Mouse (Mus musculus): ENCODE measurements around the gene 1600002K03Rik.
"Not testable (repeated sequence)": the region's sequence is repeated elsewhere in the genome, so short reads cannot be mapped to it uniquely, and the experiment has no call there.

Gene 1600002K03Rik

GRCm38 (mm10) chr10:80156002-80156751, 16.6 kb upstream of the 1600002K03Rik start:
- DNase-seq, result no peak

GRCm38 (mm10) chr10:80156752-80157053, 16.0 kb upstream of the 1600002K03Rik start:
- peak; percentile 58 for DNase-seq

- no peak for DNase-seq
These were observed 15.4 kb upstream of the 1600002K03Rik start for GRCm38 (mm10) chr10:80157141-80157929.

DNA sequence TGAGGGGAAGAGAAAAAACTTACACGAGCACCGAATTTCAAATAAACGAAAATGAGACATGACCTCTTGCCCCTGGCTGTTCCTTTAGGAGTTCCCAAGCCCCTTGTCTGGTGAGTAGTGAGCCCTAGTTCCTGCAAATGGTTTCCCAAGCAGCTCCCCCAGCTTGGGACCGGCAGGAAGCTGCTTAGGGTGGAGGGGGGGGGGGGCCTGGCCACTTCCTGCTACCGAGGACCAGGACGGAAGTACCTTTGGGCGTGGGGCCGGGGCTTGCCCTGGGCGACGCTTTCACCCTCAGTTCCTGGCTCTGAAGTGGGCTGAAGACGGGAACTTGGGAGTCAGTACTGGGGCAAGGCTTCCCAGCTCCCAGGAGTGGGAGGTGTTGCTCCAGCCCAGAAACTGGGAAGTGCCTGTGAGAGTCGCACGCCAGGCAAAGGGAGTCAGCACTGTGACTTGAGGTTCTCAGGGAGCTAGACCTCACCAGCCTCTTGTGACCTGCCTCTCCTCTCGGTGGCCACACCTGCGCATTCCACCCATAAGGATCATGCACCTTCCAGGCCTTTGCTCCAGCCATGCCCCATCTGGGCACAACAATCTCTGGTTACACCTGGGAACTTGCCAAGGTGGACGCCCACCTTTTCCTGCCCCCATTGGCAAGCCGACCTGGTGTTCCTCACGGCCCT, 14.3 kb upstream of the 1600002K03Rik start:
- peak; percentile 83 for DNase-seq

GRCm38 (mm10) chr10:80159021-80159560, 13.7 kb upstream of the 1600002K03Rik start:
- peak; percentile 67 for DNase-seq

GRCm38 (mm10) chr10:80159561-80160454, 12.9 kb upstream of the 1600002K03Rik start:
- peak; percentile 99 for DNase-seq

DNA sequence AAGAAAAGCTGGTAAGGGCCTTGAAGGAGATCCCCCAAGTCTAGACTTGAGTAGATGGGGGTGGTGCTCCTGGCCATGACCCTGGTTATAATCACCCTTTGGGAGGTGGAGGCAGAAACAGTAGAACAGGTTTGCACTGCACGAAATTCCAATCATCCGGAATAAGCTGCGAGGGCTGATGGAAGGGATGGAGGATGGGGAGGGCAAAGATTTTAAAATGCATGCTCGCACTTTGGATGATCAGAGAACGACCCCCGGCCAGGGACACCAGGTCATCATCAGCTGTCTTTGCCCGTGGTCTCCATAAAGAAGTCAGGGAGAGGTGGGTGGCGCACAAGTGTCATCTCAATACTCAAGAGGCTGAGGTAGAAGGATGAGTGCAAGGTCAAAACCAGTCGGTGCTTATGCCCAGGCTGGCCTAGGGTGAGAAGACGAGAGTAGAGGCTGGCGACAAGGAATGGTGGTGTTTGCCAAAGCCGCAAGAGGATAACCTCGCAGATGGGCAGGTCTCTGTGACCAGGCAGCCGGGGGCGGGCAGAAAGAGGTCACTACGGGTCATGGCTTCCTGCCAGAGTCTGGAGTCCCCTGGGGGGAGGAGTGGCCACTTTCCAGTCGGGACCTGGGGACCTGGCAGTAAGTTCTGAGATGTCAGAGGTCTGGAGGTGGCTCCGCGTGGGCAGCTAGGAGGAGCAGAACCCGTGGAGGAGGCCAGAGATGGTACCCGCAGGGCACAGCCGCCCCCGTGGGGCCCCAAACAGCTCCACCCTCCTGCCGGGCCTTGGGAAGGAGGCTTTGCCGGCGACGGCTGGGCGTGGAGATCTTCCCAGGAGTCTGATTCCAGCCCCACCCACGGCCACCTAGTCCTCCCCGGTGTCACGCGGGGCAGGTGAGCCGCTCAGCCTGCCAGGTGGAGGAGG, 12.0 kb upstream of the 1600002K03Rik start:
- peak; percentile 91 for DNase-seq

GRCm38 (mm10) chr10:80161522-80162242, 11.1 kb upstream of the 1600002K03Rik start:
- DNase-seq, result peak; percentile 62

- DNase-seq, result no peak
These were observed 10.5 kb upstream of the 1600002K03Rik start for GRCm38 (mm10) chr10:80162243-80162608.

- no peak for DNase-seq
These were observed 9.9 kb upstream of the 1600002K03Rik start for GRCm38 (mm10) chr10:80162716-80163299.

- DNase-seq, result no peak
These were observed 9.0 kb upstream of the 1600002K03Rik start for GRCm38 (mm10) chr10:80163721-80164120.

GRCm38 (mm10) chr10:80164161-80164997, 8.4 kb upstream of the 1600002K03Rik start:
- no peak for DNase-seq

DNA sequence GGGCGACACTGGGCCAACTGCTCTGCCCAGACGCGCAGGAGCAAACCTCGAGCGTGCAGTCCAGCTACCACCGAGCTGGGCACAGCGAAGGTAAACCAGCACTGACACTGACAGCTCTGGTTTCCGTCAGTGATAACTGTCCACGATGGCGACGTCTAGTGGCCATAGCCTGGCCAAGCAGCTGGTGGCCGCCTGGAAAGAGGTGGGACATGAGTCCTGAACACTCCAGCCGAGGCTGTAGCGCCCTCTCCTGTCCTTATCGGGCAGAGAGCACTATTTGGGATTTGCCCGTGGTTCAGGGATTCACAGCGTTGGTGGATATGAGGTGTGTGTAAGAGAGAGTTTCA, 7.8 kb upstream of the 1600002K03Rik start:
- DNase-seq, result peak; percentile 99

DNA sequence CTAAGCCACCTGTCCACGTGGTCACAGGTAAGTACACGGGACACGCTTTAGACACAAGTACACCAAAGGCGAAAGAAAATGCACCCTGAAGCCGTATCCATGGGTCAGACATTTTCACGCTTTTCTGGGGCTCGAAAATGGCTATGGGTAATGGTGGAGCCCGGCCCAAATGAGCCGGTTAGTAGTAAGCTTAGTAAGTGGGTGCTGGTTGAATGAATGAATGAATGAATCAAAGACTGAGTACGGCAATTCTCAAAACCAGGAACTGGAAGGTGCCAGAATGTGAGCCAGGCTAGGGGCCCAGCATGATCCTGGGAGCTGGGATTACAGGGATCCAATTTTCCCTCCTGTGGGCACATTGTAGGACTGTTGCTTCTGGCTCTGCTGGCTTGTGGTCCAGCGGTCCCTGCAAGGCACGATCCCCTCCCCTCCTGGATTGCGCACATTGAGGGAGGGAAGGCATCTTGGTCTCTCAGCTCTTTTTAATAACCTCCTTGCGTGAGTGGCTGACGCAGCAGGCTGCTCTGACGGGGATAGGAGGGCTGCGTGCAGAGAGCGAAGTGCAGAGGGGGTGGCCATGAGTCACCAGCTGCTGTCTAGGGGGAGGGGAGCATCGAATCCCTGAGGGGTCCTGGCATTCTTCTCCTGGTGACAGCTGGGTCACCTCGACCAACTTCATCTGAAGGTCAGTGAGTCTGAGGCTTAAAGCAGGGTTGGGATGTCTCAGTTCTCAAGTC, 7.2 kb upstream of the 1600002K03Rik start, which contains the start of gene Cirbp:
Gene Cirbp, plus strand, starts transcription at position 594 of the 737 bp plus-strand sequence.
- no peak for DNase-seq

- not testable (repeated sequence) for DNase-seq
These were observed 6.6 kb upstream of the 1600002K03Rik start for GRCm38 (mm10) chr10:80166136-80166535.

- peak; percentile 99 for DNase-seq
These were observed 5.2 kb upstream of the 1600002K03Rik start for GRCm38 (mm10) chr10:80167460-80168037.

- peak; percentile 95 for DNase-seq
These were observed 4.6 kb upstream of the 1600002K03Rik start for GRCm38 (mm10) chr10:80168038-80168661.

DNA sequence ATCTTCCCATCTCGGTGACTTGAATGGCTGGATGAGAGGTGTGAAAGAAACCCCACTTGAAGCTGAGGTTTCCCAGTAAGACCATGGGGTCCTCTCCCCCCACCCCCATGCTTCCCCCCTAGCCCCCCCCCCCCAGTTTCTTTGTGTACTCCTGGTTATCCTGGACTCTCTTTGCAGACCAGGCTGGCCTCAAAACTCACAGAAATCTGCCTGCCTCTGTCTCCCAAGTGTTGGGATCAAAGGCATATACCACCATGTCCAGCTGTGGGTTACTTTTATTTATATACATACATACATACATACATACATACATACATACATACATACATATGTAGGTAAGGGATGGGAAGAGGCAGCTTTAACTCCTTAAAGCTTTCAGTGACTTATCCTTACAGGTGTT, 3.7 kb upstream of the 1600002K03Rik start:
- no peak for DNase-seq

Measured in lung, postnatal 14 days (tissue).